Mouse (Mus musculus): Measurements from ENCODE around the gene Cyp21a1.

DNA sequence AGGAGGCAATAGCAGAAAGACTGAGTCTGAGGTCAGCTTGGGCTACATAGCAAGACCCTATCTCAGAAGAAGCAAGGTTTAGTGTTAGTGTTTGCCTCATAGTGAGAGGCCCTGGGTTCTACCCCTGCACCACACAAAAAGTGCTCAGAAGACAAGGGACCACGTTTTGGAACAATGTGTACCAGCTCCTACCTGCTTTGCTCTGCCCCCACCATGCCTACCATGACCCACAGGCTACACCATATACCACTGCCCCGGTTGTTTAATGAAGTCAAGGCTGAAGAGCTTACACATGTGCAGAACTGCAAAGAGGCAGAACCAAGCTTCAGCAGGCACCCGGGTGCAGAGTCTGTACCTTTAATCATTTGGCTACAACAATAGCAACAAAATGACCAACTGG lies 2.8 kb upstream of the Cyp21a1 start:
- no peak for TF ChIP-seq ZC3H11A (IDR thresholded peaks at IDR 0.05; ENCODE audit: borderline replicate concordance, low read depth, low read length)
- TF ChIP-seq MAFK (IDR thresholded peaks at IDR 0.05; ENCODE audit: insufficient read depth, low read depth, low read length), result no peak
- TF ChIP-seq ZNF384 (IDR thresholded peaks at IDR 0.05; ENCODE audit: low read depth, low read length), result no peak

Data from ES-E14 (cell line).